Mouse (Mus musculus) intestine, embryonic 16.5 days (tissue): ENCODE measurements at regions not wholly inside any gene's neighbourhood (a gene's known extent, or its start where the extent isn't known, plus 50 kb on each side); places are given as distances from the start of the nearest gene placed in this dataset.

Experiments used
- ATAC-seq: fragments of 200-750 bp; cut with Nextera tagmentation; 2 replicates; pipeline ENCODE4 v1.8.0; 2017; ENCODE audit warnings: moderate TSS enrichment, moderate library complexity
- H3K27ac ChIP-seq: fragments of 300-500 bp; sonication (generic); 2 replicates; pipeline ENCODE4 v1.5.1; 2014; ENCODE audit warnings: mild to moderate bottlenecking, low read length
- H3K27me3 ChIP-seq: fragments of 300-500 bp; sonication (generic); replicated peaks from 2 replicates; pipeline ENCODE4 v1.6.1; 2014; ENCODE audit warnings: low read length, control low read depth, mixed read lengths; ENCODE audit not compliant: control insufficient read depth, insufficient read depth
- H3K36me3 ChIP-seq: fragments of 300-500 bp; sonication (generic); 2 replicates; pipeline ENCODE4 v1.6.1; 2014; ENCODE audit warnings: low read length, control low read depth; ENCODE audit not compliant: control insufficient read depth, insufficient read depth
- H3K4me1 ChIP-seq: fragments of 300-500 bp; sonication (generic); 2 replicates; pipeline ENCODE4 v1.6.1; 2014; ENCODE audit warnings: low read length, control low read depth, mixed read lengths; ENCODE audit not compliant: control insufficient read depth, insufficient read depth
- H3K4me2 ChIP-seq: fragments of 300-500 bp; sonication (generic); 2 replicates; pipeline ENCODE4 v1.6.1; 2014; ENCODE audit warnings: low read depth, low read length, control low read depth
- H3K4me3 ChIP-seq: fragments of 300-500 bp; sonication (generic); 2 replicates; pipeline ENCODE4 v1.5.1; 2014; ENCODE audit warnings: mild to moderate bottlenecking, low read length
- H3K9ac ChIP-seq: fragments of 300-500 bp; sonication (generic); 2 replicates; pipeline ENCODE4 v1.6.1; 2014; ENCODE audit warnings: low read depth, low read length
- H3K9me3 ChIP-seq: fragments of 300-500 bp; sonication (generic); 2 replicates; pipeline ENCODE4 v1.6.1; 2016; ENCODE audit warnings: low read length, control low read depth; ENCODE audit not compliant: control insufficient read depth
- WGBS: fragments of 180-500 bp; shearing (Covaris S2); extraction: QIAGEN DNeasy Blood & Tissue Kit; methylation state at CpG from one replicate; pipeline ENCODE4 v1.1.7; 2014; 5-methylcytosine and 5-hydroxymethylcytosine counted together

GRCm38 (mm10) chr2:73998531-73998930 is 87.4 kb upstream of the Atp5g3 start:
- no peaks in the 10 kb centered on the region for H3K27me3 ChIP-seq
- WGBS: 6% methylated on average over 2 of the region's 2 CpGs
- no peak overlapping the region for H3K9ac ChIP-seq
- H3K27ac ChIP-seq: no peak overlapping the region
- H3K4me3 ChIP-seq: no peak overlapping the region
- H3K4me2 ChIP-seq: no peak overlapping the region
- no peaks in the 10 kb centered on the region for H3K4me1 ChIP-seq
- H3K9me3 ChIP-seq: no peaks in the 10 kb centered on the region
- H3K36me3 ChIP-seq: no peaks in the 10 kb centered on the region
- no peak for ATAC-seq

GRCm38 (mm10) chr2:73996986-73997385 is 85.9 kb upstream of the Atp5g3 start:
- WGBS: 82% methylated on average over 5 of the region's 5 CpGs
- no peak overlapping the region for H3K9ac ChIP-seq
- no peak overlapping the region for H3K4me2 ChIP-seq
- no peaks in the 10 kb centered on the region for H3K36me3 ChIP-seq
- no peaks in the 10 kb centered on the region for H3K4me1 ChIP-seq
- H3K4me3 ChIP-seq: no peak overlapping the region
- no peaks in the 10 kb centered on the region for H3K27me3 ChIP-seq
- H3K27ac ChIP-seq: no peak overlapping the region
- ATAC-seq: no peak
- H3K9me3 ChIP-seq: no peaks in the 10 kb centered on the region

- Histone ChIP-seq H3K4me2 (no peak overlapping the region), H3K9me3 (no peaks in the 10 kb centered on the region), H3K4me1 (no peaks in the 10 kb centered on the region), H3K27ac (no peak overlapping the region), H3K36me3 (no peaks in the 10 kb centered on the region), H3K27me3 (no peaks in the 10 kb centered on the region), H3K9ac (no peak overlapping the region), H3K4me3 (no peak overlapping the region)
- no peak for ATAC-seq
- WGBS: 68% methylated on average over 11 of the region's 11 CpGs
These were observed 80.7 kb upstream of the Atp5g3 start for GRCm38 (mm10) chr2:73991818-73992217.

- H3K9ac ChIP-seq: no peak overlapping the region
- no peak overlapping the region for H3K4me3 ChIP-seq
- no peak overlapping the region for H3K27ac ChIP-seq
- 88% methylated on average over 10 of the region's 10 CpGs for WGBS
- no peaks in the 10 kb centered on the region for H3K9me3 ChIP-seq
- H3K4me1 ChIP-seq: no peaks in the 10 kb centered on the region
- H3K4me2 ChIP-seq: no peak overlapping the region
- no peaks in the 10 kb centered on the region for H3K36me3 ChIP-seq
- ATAC-seq: no peak
- no peaks in the 10 kb centered on the region for H3K27me3 ChIP-seq
These were observed 76.4 kb upstream of the Atp5g3 start for GRCm38 (mm10) chr2:73987441-73988105.

- no peak for ATAC-seq
- H3K9me3 ChIP-seq: no peaks in the 10 kb centered on the region
- no peaks in the 10 kb centered on the region for H3K27me3 ChIP-seq
- no peak overlapping the region for H3K4me2 ChIP-seq
- H3K9ac ChIP-seq: no peak overlapping the region
- no peaks in the 10 kb centered on the region for H3K4me1 ChIP-seq
- no peak overlapping the region for H3K27ac ChIP-seq
- 66% methylated on average over 6 of the region's 6 CpGs for WGBS
- no peak overlapping the region for H3K4me3 ChIP-seq
- no peaks in the 10 kb centered on the region for H3K36me3 ChIP-seq
These were observed 74.8 kb upstream of the Atp5g3 start for GRCm38 (mm10) chr2:73985911-73986250.

- Histone ChIP-seq H3K4me1 (no peaks in the 10 kb centered on the region), H3K9ac (no peak overlapping the region), H3K4me3 (no peak overlapping the region), H3K27me3 (no peaks in the 10 kb centered on the region), H3K4me2 (no peak overlapping the region), H3K27ac (no peak overlapping the region), H3K36me3 (no peaks in the 10 kb centered on the region), H3K9me3 (no peaks in the 10 kb centered on the region)
- ATAC-seq: no peak
- 79% methylated on average over 14 of the region's 14 CpGs for WGBS
These were observed 74.2 kb upstream of the Atp5g3 start for GRCm38 (mm10) chr2:73985238-73985910.

GRCm38 (mm10) chr2:73983166-73983565 is 72.0 kb upstream of the Atp5g3 start:
- no peaks in the 10 kb centered on the region for H3K27me3 ChIP-seq
- H3K4me2 ChIP-seq: no peak overlapping the region
- no peaks in the 10 kb centered on the region for H3K36me3 ChIP-seq
- no peaks in the 10 kb centered on the region for H3K9me3 ChIP-seq
- no peak overlapping the region for H3K4me3 ChIP-seq
- no peaks in the 10 kb centered on the region for H3K4me1 ChIP-seq
- no peak overlapping the region for H3K9ac ChIP-seq
- H3K27ac ChIP-seq: no peak overlapping the region
- ATAC-seq: no peak
- WGBS: 31% methylated on average over 4 of the region's 4 CpGs

- Histone ChIP-seq H3K27ac (no peak overlapping the region), H3K4me3 (no peak overlapping the region), H3K9ac (no peak overlapping the region), H3K27me3 (no peaks in the 10 kb centered on the region), H3K9me3 (no peaks in the 10 kb centered on the region), H3K4me2 (no peak overlapping the region), H3K36me3 (no peaks in the 10 kb centered on the region), H3K4me1 (no peaks in the 10 kb centered on the region)
- no peak for ATAC-seq
- 72% methylated on average over 15 of the region's 15 CpGs for WGBS
These were observed 66.9 kb upstream of the Atp5g3 start for GRCm38 (mm10) chr2:73978072-73978471.

- Histone ChIP-seq H3K9me3 (no peaks in the 10 kb centered on the region), H3K4me1 (no peaks in the 10 kb centered on the region), H3K4me2 (no peak overlapping the region), H3K9ac (no peak overlapping the region), H3K36me3 (no peaks in the 10 kb centered on the region), H3K27ac (no peak overlapping the region), H3K27me3 (no peaks in the 10 kb centered on the region), H3K4me3 (no peak overlapping the region)
- 74% methylated on average over 3 of the region's 3 CpGs for WGBS
- no peak for ATAC-seq
These were observed 62.6 kb upstream of the Atp5g3 start for GRCm38 (mm10) chr2:73973774-73974173.

- Histone ChIP-seq H3K9me3 (no peaks in the 10 kb centered on the region), H3K27ac (no peak overlapping the region), H3K4me2 (no peak overlapping the region), H3K9ac (no peak overlapping the region), H3K27me3 (no peaks in the 10 kb centered on the region), H3K4me3 (no peak overlapping the region), H3K4me1 (no peaks in the 10 kb centered on the region), H3K36me3 (no peaks in the 10 kb centered on the region)
- no peak for ATAC-seq
- 76% methylated on average over 7 of the region's 7 CpGs for WGBS
These were observed 56.5 kb upstream of the Atp5g3 start for GRCm38 (mm10) chr2:73967618-73968017.
